Mouse (Mus musculus) megakaryocyte progenitor cell, adult 5-6 weeks (primary cell): ENCODE data around the gene 2010111I01Rik. TPM values are rescaled to one million over a fixed set of nuclear protein-coding genes. Genes with fewer than 3 reads are reported as not detected.

ENCODE experiments used
- ATAC-seq: replicated peaks from 2 replicates; pipeline ENCODE4 v1.8.0; 2016; ENCODE audit warnings: mild to moderate bottlenecking, moderate TSS enrichment, inconsistent platforms; ENCODE audit not compliant: poor library complexity
- total RNA-seq, 2 experiments: library from RNA; stranded (forward) in 1 of 2; stranded (reverse) in 1 of 2; fragments of 157-497, 149-512 nt in 1 of 2; fragments of 200-1000 nt in 1 of 2; gene quantifications; 2 replicates each; pipeline versions ENCODE4 v1.2.3 to v1.2.4; 2015 to 2017

2010111I01Rik gene
- total RNA-seq, 2 experiments from 2014 or later = 53.7 to 90.2 TPM

DNA sequence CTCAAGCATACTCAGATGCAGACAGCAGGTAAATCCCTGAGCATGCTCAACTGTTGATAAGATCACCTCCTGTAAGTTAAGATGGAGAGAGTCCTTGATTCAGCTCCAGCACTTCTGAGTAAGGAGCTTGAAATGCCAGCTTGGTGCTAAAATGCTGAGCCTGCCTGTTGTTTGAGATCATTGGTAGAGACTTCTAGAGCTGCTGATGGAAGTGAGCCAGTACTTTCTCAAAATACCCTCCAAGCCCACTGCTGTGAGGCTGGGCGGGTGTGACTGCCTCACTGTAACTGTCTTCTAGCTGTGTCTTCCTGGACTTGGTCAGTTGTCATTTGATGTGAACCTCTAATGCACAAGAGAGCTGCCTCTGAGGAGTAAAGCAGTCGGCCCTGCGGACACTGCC, 51.4 kb downstream of the 2010111I01Rik start:
- ATAC-seq = no peak

DNA sequence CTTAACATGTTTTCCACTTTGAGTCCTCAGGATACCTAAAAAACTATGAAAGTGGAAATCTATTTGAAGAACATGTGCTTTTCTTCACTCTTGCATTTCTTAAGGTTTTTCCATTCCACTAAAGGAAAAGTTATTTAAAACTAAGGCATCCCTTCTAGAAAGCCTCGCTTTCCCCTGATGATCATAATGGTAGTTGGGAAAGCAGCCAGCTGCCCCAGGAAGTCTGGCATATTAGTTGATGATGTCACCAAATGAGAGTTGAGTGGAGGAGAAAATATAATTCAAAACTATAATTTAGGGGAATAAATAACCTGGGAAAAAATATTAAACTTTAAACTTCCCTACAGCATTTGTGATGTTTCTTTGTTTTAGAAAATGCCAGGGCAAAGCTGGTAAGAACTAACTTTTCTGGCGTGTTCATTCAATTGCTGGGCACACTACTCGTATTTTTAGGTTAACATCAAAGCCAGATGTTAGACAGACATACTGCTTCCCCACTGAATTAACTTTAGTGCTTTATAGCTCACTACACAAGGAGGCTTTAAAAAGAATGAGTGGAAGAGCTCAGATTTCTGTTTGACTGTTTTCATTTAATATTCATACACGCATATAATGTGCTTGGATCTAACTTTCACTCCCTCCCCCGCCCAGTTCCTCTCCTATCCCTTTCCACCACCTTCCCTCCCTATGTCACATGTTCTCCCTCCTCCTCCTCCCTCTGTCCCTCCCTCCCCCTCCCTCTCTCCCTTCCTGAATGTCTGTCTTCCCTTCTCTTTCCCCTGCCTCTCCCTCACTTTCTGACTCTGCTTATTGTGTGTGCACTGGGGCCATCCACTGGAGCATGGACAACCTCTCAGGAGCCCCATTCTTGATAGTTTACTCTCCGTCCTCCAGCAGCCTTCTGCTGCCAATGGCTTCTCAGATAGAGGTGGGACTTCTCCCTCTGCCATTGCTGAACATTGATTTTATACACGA, 58.8 kb downstream of the 2010111I01Rik start:
- no peak for ATAC-seq

DNA sequence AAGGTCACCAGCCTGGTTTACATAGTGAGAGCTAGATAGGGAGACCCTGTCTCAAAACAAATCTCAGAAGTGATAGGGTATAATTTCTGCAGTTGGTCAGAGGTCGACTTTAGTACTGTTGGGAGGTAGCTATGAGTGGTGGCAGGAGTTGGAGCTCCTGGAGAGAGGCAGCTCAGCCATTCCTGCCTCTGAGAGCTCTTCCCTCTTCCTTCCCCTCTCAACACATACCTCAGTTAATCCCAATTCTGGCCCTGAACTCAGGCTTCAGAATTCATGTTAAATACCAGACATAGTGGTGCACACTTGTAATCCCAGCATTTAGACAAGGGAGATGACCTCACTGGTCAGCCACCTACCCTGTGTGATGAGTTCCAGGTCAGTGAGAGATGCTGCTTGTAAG, 65.3 kb downstream of the 2010111I01Rik start:
- ATAC-seq = no peak

DNA sequence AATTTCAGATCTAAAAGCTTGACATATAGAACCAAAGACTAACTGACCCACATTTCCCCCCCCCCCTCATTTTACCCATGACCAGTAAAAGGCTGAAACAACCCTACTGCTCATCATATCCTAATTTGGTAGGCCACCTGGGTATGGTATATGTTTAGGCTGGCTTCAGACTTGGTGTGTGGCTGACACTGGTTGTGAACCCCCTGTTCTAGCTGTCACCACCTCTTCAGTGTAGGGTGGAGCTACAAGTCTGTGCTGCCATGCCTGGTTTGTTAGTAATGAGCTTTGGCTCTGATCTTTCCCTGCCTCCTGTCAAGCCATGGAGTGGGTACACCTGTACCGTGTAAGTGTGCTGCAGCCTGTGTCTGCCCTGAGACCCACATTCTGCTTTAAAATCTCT, 66.6 kb downstream of the 2010111I01Rik start:
- no peak for ATAC-seq

DNA sequence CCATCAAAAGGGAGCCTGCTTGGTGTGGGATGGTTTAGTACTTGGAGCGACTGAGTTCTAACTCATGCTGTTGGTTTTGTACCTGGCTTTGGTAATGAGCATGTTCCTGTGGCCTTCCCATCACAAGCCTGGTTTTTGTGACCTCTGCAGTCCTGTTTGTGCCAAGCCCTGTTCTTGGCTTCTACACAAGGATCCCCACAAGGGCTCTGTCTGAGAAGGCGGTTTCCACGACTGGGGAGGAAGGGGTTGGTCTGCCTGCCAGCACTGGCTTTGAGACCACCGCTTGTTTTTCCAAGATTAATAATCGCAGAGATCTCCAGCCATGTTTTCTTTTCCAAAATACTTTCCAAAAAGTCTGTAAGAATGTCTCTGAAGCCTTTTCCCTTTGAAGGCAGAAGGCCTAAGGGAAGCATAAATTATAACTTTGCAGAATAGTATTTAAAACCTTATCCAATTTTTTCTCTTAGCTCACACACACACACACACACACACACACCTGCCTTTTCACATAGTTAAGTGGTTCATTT, 67.7 kb downstream of the 2010111I01Rik start:
- ATAC-seq = no peak

DNA sequence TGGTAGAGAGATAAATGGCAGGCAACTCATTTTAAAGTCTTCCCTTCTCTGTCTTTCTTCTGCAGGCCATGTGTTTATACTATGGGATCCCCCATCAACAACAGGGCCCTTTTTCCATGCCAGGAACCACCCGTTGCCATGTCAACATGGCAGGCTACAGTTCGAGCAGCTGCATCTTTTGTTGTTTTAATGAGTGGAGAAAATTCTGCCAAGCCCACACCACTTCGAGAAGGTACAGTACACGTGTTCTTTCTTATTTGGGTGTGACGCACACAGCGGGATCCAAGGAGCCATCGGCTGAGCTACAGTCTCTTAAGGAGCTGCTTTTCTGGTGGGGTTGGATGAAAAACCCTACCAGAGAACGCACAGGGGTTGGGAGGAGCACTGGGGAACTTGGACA, 68.3 kb downstream of the 2010111I01Rik start:
- no peak for ATAC-seq

DNA sequence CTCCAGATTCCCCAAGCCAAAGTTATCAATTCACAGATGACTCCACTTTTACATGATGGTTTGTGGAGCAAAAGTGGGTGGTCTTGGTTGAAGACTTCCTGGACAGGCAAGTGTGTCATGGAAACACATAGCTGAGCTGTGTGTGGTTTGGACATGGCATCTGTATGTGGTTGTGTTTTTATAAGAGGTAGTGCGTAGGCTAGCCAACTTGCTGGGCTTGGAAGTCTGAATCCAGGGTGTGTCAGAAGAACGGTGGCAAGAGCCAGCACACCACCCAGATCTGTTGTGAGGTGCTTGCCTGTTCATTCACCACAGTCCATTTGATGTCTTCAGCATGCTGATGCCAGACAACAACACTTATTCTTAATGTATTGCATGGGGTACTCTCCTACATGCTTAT, 68.7 kb downstream of the 2010111I01Rik start:
- ATAC-seq = no peak

DNA sequence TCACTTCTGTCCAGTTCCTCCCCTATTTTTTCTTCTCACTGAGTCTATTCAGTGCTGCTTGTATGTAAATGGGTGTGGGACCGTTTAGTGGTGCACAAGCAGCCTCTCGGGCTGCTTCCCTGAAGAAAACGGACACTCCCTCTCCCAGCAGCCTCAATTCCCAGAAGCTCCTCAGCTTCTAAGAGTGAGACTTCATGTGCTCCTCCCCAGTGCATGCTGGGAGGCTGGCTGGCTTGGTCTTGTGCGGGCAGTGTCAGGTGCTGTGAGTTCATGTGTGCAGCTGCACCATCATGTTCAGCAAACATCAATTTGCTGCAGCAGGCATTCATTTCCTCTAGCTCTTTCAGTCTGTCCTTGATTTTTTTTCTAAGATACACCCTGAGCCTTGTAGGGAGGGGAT, 70.0 kb downstream of the 2010111I01Rik start:
- no peak for ATAC-seq

DNA sequence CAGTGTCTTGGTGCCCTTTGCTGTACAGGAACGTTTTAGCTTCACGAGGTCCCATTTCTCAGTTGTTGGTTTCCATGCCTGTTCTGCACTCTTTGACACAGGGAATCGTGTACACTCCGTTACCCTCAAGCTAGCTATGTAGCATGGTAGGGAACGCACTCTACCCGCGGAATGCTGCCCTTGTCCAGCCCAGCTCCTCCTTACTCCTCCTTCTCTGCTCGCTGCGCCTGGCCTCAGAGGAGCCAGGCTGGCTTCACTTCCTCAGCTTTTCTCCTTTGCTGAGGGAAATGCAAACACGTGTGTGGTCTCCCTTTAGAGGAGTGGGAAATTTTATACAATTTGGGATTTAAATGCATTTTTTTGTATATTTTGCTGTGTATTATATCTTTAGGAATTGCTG, 73.2 kb downstream of the 2010111I01Rik start:
- no peak for ATAC-seq

DNA sequence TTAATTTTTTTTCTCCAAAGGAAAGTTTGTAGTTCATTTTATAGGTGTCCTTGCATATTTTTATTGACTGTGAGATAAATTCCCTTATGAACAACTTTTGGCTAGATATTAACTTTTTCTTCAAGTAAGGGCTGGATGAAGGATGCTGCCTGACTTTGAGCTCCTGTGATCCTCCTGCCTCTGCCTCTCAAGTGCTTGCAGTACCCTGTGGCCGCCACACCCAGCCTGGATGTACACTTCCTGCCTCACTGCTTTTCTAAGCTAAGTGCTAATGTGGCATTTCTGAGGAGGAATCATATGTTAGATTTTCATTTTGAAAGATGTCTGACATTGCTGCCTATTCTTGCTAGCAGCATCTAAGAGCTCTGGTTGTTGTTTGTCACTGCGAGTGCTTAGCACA, 73.7 kb downstream of the 2010111I01Rik start:
- ATAC-seq = peak; percentile 58; the same call in 1 of the 2 replicates

DNA sequence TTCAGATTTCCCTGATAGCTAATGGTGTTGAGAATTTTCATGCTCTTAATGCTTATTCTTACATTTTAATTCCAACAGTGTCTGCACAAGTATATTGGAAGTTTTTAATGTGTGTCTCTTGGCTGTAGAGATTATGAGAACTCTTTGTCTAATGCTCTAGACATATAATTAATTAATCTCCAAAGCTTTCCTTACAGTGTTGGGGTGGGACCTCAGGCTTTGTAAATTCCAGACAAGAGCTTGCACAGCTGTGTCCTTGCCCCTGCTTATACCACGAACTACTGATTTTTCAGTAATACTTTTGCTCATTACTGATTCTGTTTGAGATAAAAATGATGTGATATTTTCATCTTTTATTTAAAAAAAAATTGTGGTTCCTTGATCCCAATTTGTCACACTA, 74.2 kb downstream of the 2010111I01Rik start:
- no peak for ATAC-seq

DNA sequence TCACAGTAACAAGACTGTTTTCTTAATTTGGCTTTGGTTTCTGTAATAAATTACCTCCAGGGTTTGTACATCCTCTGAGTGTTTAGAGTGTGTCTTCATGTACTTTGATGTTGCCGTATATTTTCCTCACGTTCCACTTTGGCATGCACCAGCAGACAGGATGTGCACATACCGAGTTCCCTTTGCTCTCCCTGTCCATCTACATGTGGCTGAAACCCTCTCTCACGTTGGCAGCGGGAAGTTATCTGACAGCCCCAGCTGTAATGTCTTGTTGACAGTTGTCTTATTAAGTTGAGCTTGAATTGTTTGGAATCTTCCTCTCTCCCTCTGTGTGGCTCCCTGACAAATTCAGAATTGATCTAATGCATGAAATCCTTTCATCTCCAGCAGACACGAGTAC, 74.6 kb downstream of the 2010111I01Rik start:
- no peak for ATAC-seq

DNA sequence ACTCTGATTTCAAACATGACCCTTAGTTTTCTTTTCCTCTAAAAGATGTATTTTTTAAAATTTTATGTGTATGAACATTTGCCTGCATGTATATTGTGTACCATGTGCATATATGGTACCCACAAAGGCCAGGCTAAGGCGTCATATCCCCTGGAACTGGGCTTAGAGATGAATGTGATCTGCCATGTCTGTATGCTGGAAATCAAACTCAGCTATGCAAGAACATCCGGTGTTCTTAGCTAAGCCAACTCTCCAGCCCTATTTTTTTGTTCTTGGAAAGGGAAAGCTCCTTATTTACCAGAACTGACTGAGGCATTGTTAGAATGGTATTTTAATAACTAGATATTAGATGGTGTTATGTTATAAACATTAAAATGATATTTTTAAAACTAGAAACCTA, 75.2 kb downstream of the 2010111I01Rik start:
- no peak for ATAC-seq

DNA sequence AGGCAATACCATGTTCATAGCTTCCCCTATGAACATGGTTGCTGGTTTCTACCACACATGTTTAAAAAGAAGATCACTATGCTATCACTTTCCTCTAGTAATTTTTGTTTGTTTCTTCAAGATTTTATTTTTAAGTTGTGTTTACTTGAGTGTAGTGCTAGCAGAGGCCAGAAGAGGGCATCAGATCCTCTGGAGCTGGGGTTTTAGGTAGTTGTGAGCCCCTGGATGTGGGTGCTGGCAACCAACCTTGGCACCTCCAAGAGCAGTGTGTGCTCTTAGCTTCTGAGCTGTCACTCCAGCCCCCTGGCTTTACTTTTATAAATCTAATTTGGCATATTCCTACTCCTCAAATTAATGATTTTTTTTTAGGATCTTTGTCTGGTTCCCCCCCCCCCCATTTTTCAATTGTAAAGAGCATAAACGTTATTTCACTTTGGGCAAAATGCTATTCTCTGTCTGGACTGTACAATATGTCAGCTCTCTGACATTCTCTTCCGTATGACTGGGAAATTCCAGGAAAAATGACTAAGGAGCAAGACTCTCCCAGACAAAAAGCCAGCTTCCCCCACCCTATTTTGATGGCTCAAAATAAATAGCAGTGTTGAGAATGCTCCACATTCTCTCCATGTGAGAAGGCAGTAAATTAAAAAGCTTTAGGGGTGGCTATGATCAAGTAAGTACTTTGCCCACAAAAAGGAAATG, 81.0 kb downstream of the 2010111I01Rik start:
- no peak for ATAC-seq

DNA sequence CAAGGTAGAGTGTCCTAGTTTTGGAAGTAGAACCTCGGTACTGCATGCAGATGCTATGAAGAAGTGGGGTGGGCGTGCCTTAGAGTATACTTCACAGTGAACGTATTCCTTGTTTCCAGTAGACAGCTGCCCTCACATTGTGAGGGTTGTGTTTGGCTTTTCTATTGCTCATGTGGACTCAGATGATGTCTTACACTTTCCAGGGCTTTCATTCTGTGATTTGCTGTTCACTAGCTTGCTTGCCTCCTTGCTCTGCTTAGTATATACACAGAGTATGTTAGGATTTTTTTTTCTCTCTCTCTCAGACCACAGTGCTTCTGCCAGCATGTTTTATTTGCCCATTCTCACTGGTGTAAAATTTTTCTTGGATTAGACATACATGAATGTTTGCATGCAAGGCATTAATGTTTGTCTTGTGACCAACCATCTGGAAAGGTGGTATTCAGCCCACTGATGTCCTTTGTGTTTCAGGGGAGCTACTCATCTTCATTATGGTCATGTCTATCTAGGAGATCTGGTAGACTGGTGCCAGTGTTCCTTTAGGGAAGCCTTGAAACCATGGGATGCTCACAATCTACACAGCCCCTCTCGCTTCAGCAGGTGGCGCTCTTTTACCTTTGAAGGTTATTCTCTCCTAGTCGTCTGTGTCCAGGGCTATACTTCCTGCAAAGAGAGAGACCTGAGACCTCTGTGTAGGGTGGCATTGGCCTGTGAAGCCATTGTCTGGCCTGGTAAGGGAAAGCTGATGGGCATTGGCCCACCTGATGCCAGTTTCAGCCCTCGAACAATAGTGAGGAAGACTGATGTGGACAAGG, 81.7 kb downstream of the 2010111I01Rik start:
- peak; percentile 85 for ATAC-seq

DNA sequence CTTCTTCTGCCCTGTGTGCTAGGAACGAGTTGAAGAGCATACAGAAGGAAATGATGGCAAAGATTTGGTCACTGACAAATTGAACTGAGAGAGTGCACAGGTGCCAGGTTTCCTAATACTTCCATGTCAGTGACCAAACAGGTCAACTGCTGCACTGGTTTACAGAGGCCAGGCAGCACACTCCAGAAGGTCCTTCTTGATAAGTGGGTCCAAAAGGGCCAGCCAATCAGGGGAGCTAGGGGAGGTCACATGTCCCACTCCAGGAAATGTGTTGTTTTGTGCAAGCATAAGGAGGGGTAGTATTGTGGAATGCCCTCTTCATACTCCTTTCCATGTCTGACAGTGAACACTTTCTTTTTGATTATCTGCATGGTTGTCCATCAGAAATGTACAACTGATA, 99.0 kb downstream of the 2010111I01Rik start:
- ATAC-seq = peak; percentile 70

DNA sequence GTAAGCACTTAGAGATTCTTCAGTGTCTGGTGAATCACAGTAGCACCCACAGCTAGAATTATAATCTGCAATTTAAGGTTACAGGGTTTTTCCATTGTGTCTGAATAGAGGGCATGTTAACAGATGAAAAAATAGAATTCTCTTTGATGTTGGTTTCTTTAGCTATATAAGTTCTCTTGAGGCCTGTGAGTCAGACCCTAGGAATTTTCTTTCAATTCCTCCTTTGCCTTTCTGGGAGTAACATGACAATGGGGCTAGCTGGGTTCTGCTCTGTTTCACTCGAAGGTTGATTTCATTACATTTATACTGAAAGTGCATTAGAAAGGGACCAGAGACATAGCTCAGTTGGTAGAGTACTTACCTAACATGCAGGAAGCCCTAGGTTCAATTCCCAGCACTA, 101.9 kb downstream of the 2010111I01Rik start:
- ATAC-seq = no peak

DNA sequence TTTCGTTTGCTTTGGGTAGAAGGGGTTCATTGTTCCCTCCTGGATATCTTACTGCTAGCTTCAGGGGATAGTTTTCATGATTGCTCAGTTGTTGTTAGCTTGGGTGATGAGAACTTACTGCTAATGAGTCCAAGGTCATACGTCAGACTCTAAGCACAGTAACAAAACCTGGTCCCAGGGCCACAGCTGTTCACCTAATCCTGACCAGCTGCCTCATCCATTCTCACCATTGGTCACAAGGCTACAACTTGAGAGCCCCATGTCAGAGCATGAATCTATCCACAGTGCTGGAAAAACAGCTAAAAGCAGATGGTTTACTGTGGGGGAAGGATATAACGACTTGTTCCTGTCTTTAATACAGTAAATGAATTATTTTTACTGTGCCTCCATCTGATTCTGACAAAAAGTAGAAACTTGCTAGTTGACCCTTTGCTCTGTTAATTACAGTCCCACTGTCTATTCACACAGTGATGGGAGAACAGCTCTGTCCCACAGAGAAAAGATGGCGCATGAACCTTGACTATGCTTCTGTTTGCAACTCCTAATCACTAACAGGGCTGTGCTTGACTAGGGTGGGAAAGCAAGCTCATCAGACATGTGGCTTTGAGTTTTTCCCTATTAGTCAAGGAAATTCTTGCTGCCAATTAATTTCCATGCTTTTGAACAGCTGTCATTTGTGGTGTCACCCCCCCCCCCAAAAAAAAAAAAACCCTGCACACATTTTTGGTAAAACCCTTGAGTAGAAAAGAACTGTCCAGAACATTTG, 103.9 kb downstream of the 2010111I01Rik start:
- no peak for ATAC-seq

DNA sequence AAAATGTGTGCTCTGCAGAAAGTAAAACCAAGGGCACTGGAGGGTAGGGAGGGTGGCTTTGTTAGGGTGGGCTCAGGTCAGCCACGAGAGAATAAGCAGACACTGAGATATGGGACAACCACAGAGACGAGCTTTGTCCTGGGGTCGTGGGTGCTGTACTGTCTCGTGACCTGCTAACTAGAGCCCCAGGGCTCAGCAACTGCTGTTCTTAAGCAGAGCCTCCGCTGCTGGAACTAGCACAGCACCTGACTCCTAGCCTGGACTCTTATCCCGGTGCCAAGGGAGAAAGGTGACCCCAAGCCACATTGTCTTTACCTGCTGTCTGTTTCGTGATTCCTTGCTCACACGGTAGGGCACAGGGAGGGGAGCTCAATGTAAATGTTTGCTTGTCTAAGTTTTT, 107.2 kb downstream of the 2010111I01Rik start:
- ATAC-seq = no peak

DNA sequence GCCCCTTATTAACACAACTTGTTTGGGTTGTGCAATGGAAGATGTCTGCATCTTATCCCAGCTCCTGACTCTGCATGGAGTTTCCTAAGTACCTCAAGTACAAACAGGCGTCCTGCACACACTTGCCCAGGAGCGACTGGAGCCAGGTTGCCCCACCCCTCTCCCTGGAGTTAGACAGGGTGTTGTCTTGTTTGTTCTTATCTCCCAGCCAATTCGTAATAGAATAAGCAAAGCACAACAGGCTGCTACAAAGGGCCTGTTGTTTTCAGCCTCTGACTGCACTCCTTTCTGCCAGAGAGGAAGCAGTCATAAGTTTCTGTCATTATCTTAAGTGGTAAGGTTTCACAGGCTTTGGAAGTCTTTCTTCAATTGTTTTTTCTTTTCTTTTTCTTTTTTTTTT, 107.7 kb downstream of the 2010111I01Rik start:
- ATAC-seq = peak; percentile 69
